ENCODE assay signal across 26 mouse cellular contexts in the genomic region with DNA sequence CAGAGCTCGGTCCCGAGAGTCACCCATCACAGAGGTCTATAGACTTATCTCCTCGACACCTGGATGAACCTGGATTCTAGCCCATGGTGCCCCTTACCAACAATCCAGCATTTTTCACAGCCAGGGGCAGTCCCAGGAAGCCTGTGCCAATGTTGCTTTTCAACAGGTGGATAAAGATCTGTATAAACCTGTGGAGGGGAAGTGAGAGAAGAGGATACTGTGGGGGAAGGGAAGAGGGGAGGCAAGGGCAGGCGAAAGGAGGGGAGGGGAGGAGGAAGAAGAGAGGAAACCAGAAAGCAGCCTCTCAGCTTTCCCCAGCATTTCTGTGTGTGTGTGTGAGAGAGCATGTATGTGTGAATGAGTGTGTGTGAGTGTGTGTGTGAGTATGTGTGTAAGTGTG. TPM values are rescaled to one million over a fixed set of nuclear protein-coding genes. Genes with fewer than 3 reads are reported as not detected.
DNase-seq lines count a peak whose midpoint lies in the region; ATAC-seq lines count a peak whose summit lies in the region.
"Had no signal": no experiment of that assay in that cellular context is flagged by ENCODE, and none has a peak within 500 bp of the region (broad histone marks: within the 10 kb centered on the region; RNA-seq: fewer than 3 reads in every experiment).

No protein-coding gene starts in this region.

- H3K9me3 ChIP-seq in heart, embryonic 12.5 days (replicated peaks): no peaks in the 10 kb centered on the region; the same call in 1 of the 2 replicates
- H3K9me3 ChIP-seq in liver, embryonic 12.5 days (replicated peaks): no peaks in the 10 kb centered on the region
- H3K9me3 ChIP-seq: forebrain, embryonic 15.5 days; heart, embryonic 13.5 days had no signal

- no peak overlapping the region for H3K4me3 ChIP-seq in heart, embryonic 12.5 days
- no peak overlapping the region for H3K4me3 ChIP-seq in liver, embryonic 12.5 days
- H3K4me3 ChIP-seq: forebrain, embryonic 15.5 days; heart, embryonic 13.5 days had no signal

- WGBS in heart, embryonic 12.5 days: 71% methylated on average over 4 of the region's 4 CpGs
- whole genome bisulfite sequencing in liver, embryonic 12.5 days (ENCODE audit: insufficient replicate concordance): 43% methylated on average over 4 of the region's 4 CpGs

- no peak overlapping the region for H3K27ac ChIP-seq in heart, embryonic 12.5 days (ENCODE audit: poor library complexity, severe bottlenecking)
- no peak overlapping the region for H3K27ac ChIP-seq in liver, embryonic 12.5 days
- H3K27ac ChIP-seq: forebrain, embryonic 15.5 days; heart, embryonic 13.5 days; hindbrain, postnatal 0 days had no signal

- H3K4me2 ChIP-seq in heart, embryonic 12.5 days: no peak overlapping the region
- no peak overlapping the region for H3K4me2 ChIP-seq in liver, embryonic 12.5 days
- H3K4me2 ChIP-seq: forebrain, embryonic 15.5 days; heart, embryonic 13.5 days had no signal

- DNase-seq in heart, adult 11 months: peak; percentile 79
- no peak for DNase-seq in heart, adult 9 months (ENCODE audit: low spot score in 2 of 2)
- peak; percentile 38 for DNase-seq in thymus, postnatal 14 days
- no peak for DNase-seq in thymus, postnatal 4 days
- DNase-seq in left cerebral cortex, adult 9 months (ENCODE audit: low spot score in 2 of 2): no peak
- DNase-seq: adrenal gland, adult 8-10 months; cerebellum, adult 11-12 months; cerebellum, postnatal 14 days; embryo, embryonic 11 days; gastrocnemius, postnatal 36 days; heart, postnatal 36 days; kidney, adult 18-20 months; kidney, postnatal 14 days; left cerebral cortex, postnatal 4 days; liver; liver, postnatal 0 days; lung, postnatal 14 days; right cerebral cortex, postnatal 25 days had no signal

- ATAC-seq in inflammation-experienced regulatory T-cells, adult 6 months: peak; percentile 67
- ATAC-seq in heart, embryonic 12.5 days (ENCODE audit: insufficient number of reproducible peaks, low FRiP score): no peak
- ATAC-seq in liver, embryonic 12.5 days: no peak
- ATAC-seq: forebrain, embryonic 15.5 days; hindbrain, postnatal 0 days; liver, postnatal 0 days had no signal

- no peak overlapping the region for H3K9ac ChIP-seq in heart, embryonic 12.5 days
- no peak overlapping the region for H3K9ac ChIP-seq in liver, embryonic 12.5 days
- H3K9ac ChIP-seq: forebrain, embryonic 15.5 days; heart, embryonic 13.5 days; liver, postnatal 0 days had no signal

- H3K27me3 ChIP-seq in heart, embryonic 12.5 days (replicated peaks): no peaks in the 10 kb centered on the region
- H3K27me3 ChIP-seq in liver, embryonic 12.5 days (replicated peaks): no peaks in the 10 kb centered on the region
- H3K27me3 ChIP-seq: forebrain, embryonic 15.5 days; heart, embryonic 13.5 days had no signal

- H3K36me3 ChIP-seq in heart, embryonic 12.5 days: no peaks in the 10 kb centered on the region
- H3K36me3 ChIP-seq in liver, embryonic 12.5 days: no peaks in the 10 kb centered on the region
- H3K36me3 ChIP-seq: forebrain, embryonic 15.5 days; heart, embryonic 13.5 days had no signal

- H3K4me1 ChIP-seq in heart, embryonic 12.5 days (replicated peaks): no peaks in the 10 kb centered on the region
- H3K4me1 ChIP-seq in liver, embryonic 12.5 days: no peaks in the 10 kb centered on the region
- H3K4me1 ChIP-seq: forebrain, embryonic 15.5 days; heart, embryonic 13.5 days had no signal

RNA-seq across cellular contexts. Expression of a gene that starts 3.0 kb away (rescaled TPM):
- polyA plus RNA-seq in inflammation-experienced regulatory T-cells, adult 6 months (2017; shearing (Covaris generic)): under 1 TPM; 0.31 to 0.98 (median 0.54) TPM
- polyA plus RNA-seq in heart, embryonic 12.5 days (2016; fragmentation: Nextera tagmentation; extraction: Ambion mirVana): not detected in 2 replicates
- polyA plus RNA-seq in liver, embryonic 12.5 days (2016; fragmentation: Nextera tagmentation; extraction: Ambion mirVana): not detected in 2 replicates
- polyA plus RNA-seq: embryonic facial prominence, embryonic 14.5 days; forebrain, embryonic 15.5 days; heart, embryonic 13.5 days; hindbrain, postnatal 0 days; liver, postnatal 0 days; midbrain, postnatal 0 days had no signal

RNA-seq across cellular contexts. Expression of a gene that starts 36.4 kb away (rescaled TPM):
- under 1 TPM in 1 of 3 experiments, not detected in 2; 0.30 TPM for polyA plus RNA-seq in inflammation-experienced regulatory T-cells, adult 6 months (2017; shearing (Covaris generic))
- 2.8 and 3.4 TPM in 2 replicates for polyA plus RNA-seq in heart, embryonic 12.5 days (2016; fragmentation: Nextera tagmentation; extraction: Ambion mirVana)
- 6.3 and 6.9 TPM in 2 replicates for polyA plus RNA-seq in liver, embryonic 12.5 days (2016; fragmentation: Nextera tagmentation; extraction: Ambion mirVana)
- polyA plus RNA-seq: forebrain, embryonic 15.5 days had no signal

RNA-seq across cellular contexts. Expression of a gene that starts 50.5 kb away (rescaled TPM):
- polyA plus RNA-seq in inflammation-experienced regulatory T-cells, adult 6 months (2017; shearing (Covaris generic)): 100 to 1,000 TPM; 118 to 154 (median 154) TPM
- polyA plus RNA-seq in heart, embryonic 12.5 days (2016; fragmentation: Nextera tagmentation; extraction: Ambion mirVana): 49.4 and 49.9 TPM in 2 replicates
- polyA plus RNA-seq in liver, embryonic 12.5 days (2016; fragmentation: Nextera tagmentation; extraction: Ambion mirVana): 10.7 and 11.4 TPM in 2 replicates

RNA-seq across cellular contexts. Expression of a gene that starts 55.7 kb away (rescaled TPM):
- polyA plus RNA-seq in inflammation-experienced regulatory T-cells, adult 6 months (2017; shearing (Covaris generic)): 1 to 10 TPM; 3.6 to 4.7 (median 4.6) TPM
- 0.63 and 1.3 TPM in 2 replicates for polyA plus RNA-seq in heart, embryonic 12.5 days (2016; fragmentation: Nextera tagmentation; extraction: Ambion mirVana)
- 1.5 and 1.6 TPM in 2 replicates for polyA plus RNA-seq in liver, embryonic 12.5 days (2016; fragmentation: Nextera tagmentation; extraction: Ambion mirVana)

Comparison
In these comparisons a context has a peak if more than half of its experiments do, and no peak if none do; other contexts are left out.
1. DNase-seq: peak in heart, adult 11 months (single experiment) and thymus, postnatal 14 days (single experiment); none in heart, adult 9 months (0 of 2), thymus, postnatal 4 days (single experiment) and left cerebral cortex, adult 9 months (0 of 2).